Mouse (Mus musculus) hindbrain, embryonic 16.5 days (tissue): Measurements from ENCODE around the gene Cables2. TPM values are rescaled to one million over a fixed set of nuclear protein-coding genes. Genes with fewer than 3 reads are reported as not detected.

Source experiments
- ATAC-seq: fragments of 200-750 bp; cut with Nextera tagmentation; 2 replicates; pipeline ENCODE4 v1.8.0; 2017; ENCODE audit warnings: moderate TSS enrichment, moderate library complexity
- H3K27ac ChIP-seq: fragments of 300-500 bp; sonication (generic); 2 replicates; pipeline ENCODE4 v1.5.1; 2014; ENCODE audit warnings: low read depth, mild to moderate bottlenecking, control low read depth, low read length, moderate library complexity
- H3K27me3 ChIP-seq: fragments of 300-500 bp; sonication (generic); replicated peaks from 2 replicates; pipeline ENCODE4 v1.6.1; 2014; ENCODE audit warnings: low read length; ENCODE audit not compliant: control insufficient read depth, insufficient read depth
- H3K36me3 ChIP-seq: fragments of 300-500 bp; sonication (generic); 2 replicates; pipeline ENCODE4 v1.6.1; 2014; ENCODE audit warnings: mild to moderate bottlenecking, low read length, moderate library complexity, mixed read lengths; ENCODE audit not compliant: control insufficient read depth, insufficient read depth
- H3K4me1 ChIP-seq: fragments of 300-500 bp; sonication (generic); 2 replicates; pipeline ENCODE4 v1.6.1; 2014; ENCODE audit warnings: low read depth, low read length; ENCODE audit not compliant: control insufficient read depth, insufficient read depth
- H3K4me2 ChIP-seq: fragments of 300-500 bp; sonication (generic); 2 replicates; pipeline ENCODE4 v1.6.1; 2014; ENCODE audit warnings: mild to moderate bottlenecking, low read length, control low read depth, moderate library complexity
- H3K4me3 ChIP-seq: fragments of 300-500 bp; sonication (generic); 2 replicates; pipeline ENCODE4 v1.5.1; 2014; ENCODE audit warnings: mild to moderate bottlenecking, low read length, control low read depth, moderate library complexity
- H3K9ac ChIP-seq: fragments of 300-500 bp; sonication (generic); 2 replicates; pipeline ENCODE4 v1.6.1; 2014; ENCODE audit warnings: low read depth, mild to moderate bottlenecking, control low read depth, low read length, moderate library complexity
- H3K9me3 ChIP-seq: fragments of 300-500 bp; sonication (generic); 2 replicates; pipeline ENCODE4 v1.6.1; 2014; ENCODE audit warnings: mild to moderate bottlenecking, low read length, moderate library complexity; ENCODE audit not compliant: control insufficient read depth
- WGBS: fragments of 180-500 bp; shearing (Covaris S2); extraction: QIAGEN DNeasy Blood & Tissue Kit; methylation state at CpG from one replicate; pipeline ENCODE4 v1.1.7; 2014; 5-methylcytosine and 5-hydroxymethylcytosine counted together
- polyA plus RNA-seq: library from polyadenylated mRNA; unstranded; fragments of >200 nt; fragmentation: Nextera tagmentation; extraction: Ambion mirVana; gene quantifications from 2 replicates; pipeline ENCODE4 v1.2.1, GENCODE M21; 2015

The Cables2 gene
- polyA plus RNA-seq, 1 experiment from 2014 or later: 11.1 TPM

- no peak overlapping the region for H3K4me2 ChIP-seq
- ATAC-seq: no peak
- H3K4me1 ChIP-seq: peaks cover 16% of the 10 kb centered on the region
- H3K27me3 ChIP-seq: no peaks in the 10 kb centered on the region
- H3K27ac ChIP-seq: no peak overlapping the region
- WGBS: 90% methylated on average over 5 of the region's 5 CpGs
- H3K36me3 ChIP-seq: peaks cover 4% of the 10 kb centered on the region; the same call in 1 of the 2 replicates
- H3K9me3 ChIP-seq: no peaks in the 10 kb centered on the region
- no peak overlapping the region for H3K4me3 ChIP-seq
- H3K9ac ChIP-seq: no peak overlapping the region
These were observed 18.7 kb downstream of the Cables2 start for GRCm38 (mm10) chr2:180254436-180255209.

GRCm38 (mm10) chr2:180251838-180252237, 21.5 kb downstream of the Cables2 start:
- no peaks in the 10 kb centered on the region for H3K9me3 ChIP-seq
- H3K9ac ChIP-seq: no peak overlapping the region
- WGBS: 48% methylated on average over 3 of the region's 3 CpGs
- H3K27ac ChIP-seq: no peak overlapping the region
- ATAC-seq: no peak
- no peaks in the 10 kb centered on the region for H3K36me3 ChIP-seq
- no peak overlapping the region for H3K4me3 ChIP-seq
- H3K4me2 ChIP-seq: no peak overlapping the region
- H3K27me3 ChIP-seq: no peaks in the 10 kb centered on the region
- peaks cover 9% of the 10 kb centered on the region for H3K4me1 ChIP-seq

GRCm38 (mm10) chr2:180250930-180251611, 22.2 kb downstream of the Cables2 start:
- 31% methylated on average over 11 of the region's 11 CpGs for WGBS
- H3K4me2 ChIP-seq: no peak overlapping the region; the same call in 1 of the 2 replicates
- peak overlapping the region; percentile 25; the same call in 1 of the 2 replicates for H3K9ac ChIP-seq

GRCm38 (mm10) chr2:180248947-180249660, 24.2 kb downstream of the Cables2 start:
- H3K36me3 ChIP-seq: no peaks in the 10 kb centered on the region
- H3K9me3 ChIP-seq: no peaks in the 10 kb centered on the region
- no peak overlapping the region for H3K27ac ChIP-seq
- no peak overlapping the region for H3K9ac ChIP-seq
- peaks cover 2% of the 10 kb centered on the region; the same call in 1 of the 2 replicates for H3K4me1 ChIP-seq
- H3K27me3 ChIP-seq: no peaks in the 10 kb centered on the region
- no peak for ATAC-seq
- WGBS: 63% methylated on average over 9 of the region's 9 CpGs
- no peak overlapping the region for H3K4me3 ChIP-seq
- no peak overlapping the region for H3K4me2 ChIP-seq

More at GRCm38 (mm10) chr2:180250930-180251611, 22.2 kb downstream of the Cables2 start:
- peaks cover 5% of the 10 kb centered on the region for H3K4me1 ChIP-seq
- no peak overlapping the region for H3K27ac ChIP-seq
- H3K27me3 ChIP-seq: no peaks in the 10 kb centered on the region
- no peaks in the 10 kb centered on the region for H3K9me3 ChIP-seq
- H3K36me3 ChIP-seq: no peaks in the 10 kb centered on the region
- peak; percentile 87 for ATAC-seq
- H3K4me3 ChIP-seq: no peak overlapping the region

GRCm38 (mm10) chr2:180247916-180248315, 25.4 kb downstream of the Cables2 start:
- 88% methylated on average over 5 of the region's 5 CpGs for WGBS
- no peak overlapping the region for H3K9ac ChIP-seq
- H3K27me3 ChIP-seq: no peaks in the 10 kb centered on the region
- no peak overlapping the region for H3K27ac ChIP-seq
- H3K4me1 ChIP-seq: peaks cover 2% of the 10 kb centered on the region; the same call in 1 of the 2 replicates
- H3K4me3 ChIP-seq: no peak overlapping the region
- no peak overlapping the region for H3K4me2 ChIP-seq
- no peak for ATAC-seq
- no peaks in the 10 kb centered on the region for H3K9me3 ChIP-seq
- no peaks in the 10 kb centered on the region for H3K36me3 ChIP-seq

GRCm38 (mm10) chr2:180243108-180243507, 30.2 kb downstream of the Cables2 start:
- Histone ChIP-seq H3K9me3 (no peaks in the 10 kb centered on the region), H3K4me1 (no peaks in the 10 kb centered on the region), H3K27me3 (no peaks in the 10 kb centered on the region), H3K4me2 (no peak overlapping the region), H3K27ac (no peak overlapping the region), H3K9ac (no peak overlapping the region), H3K4me3 (no peak overlapping the region), H3K36me3 (no peaks in the 10 kb centered on the region)
- no peak for ATAC-seq
- whole genome bisulfite sequencing: 93% methylated on average over 4 of the region's 4 CpGs

- H3K9me3 ChIP-seq: no peaks in the 10 kb centered on the region
- WGBS: 86% methylated on average over 5 of the region's 5 CpGs
These were observed 34.7 kb downstream of the Cables2 start for GRCm38 (mm10) chr2:180238591-180238990.

GRCm38 (mm10) chr2:180237601-180238345, 35.5 kb downstream of the Cables2 start:
- no peaks in the 10 kb centered on the region for H3K27me3 ChIP-seq
- no peak overlapping the region for H3K4me3 ChIP-seq
- no peaks in the 10 kb centered on the region for H3K9me3 ChIP-seq
- no peak overlapping the region for H3K4me2 ChIP-seq
- ATAC-seq: no peak
- H3K36me3 ChIP-seq: no peaks in the 10 kb centered on the region
- H3K9ac ChIP-seq: no peak overlapping the region
- H3K4me1 ChIP-seq: no peaks in the 10 kb centered on the region
- no peak overlapping the region for H3K27ac ChIP-seq
- WGBS: 95% methylated on average over 7 of the region's 7 CpGs

More at GRCm38 (mm10) chr2:180238591-180238990, 34.7 kb downstream of the Cables2 start:
- Histone ChIP-seq H3K9ac (no peak overlapping the region), H3K4me1 (no peaks in the 10 kb centered on the region), H3K27ac (no peak overlapping the region), H3K36me3 (no peaks in the 10 kb centered on the region), H3K27me3 (no peaks in the 10 kb centered on the region), H3K4me2 (no peak overlapping the region), H3K4me3 (no peak overlapping the region)
- ATAC-seq: no peak
